Mouse (Mus musculus) neural tube, embryonic 14.5 days (tissue): ENCODE measurements at regions not wholly inside any gene's neighbourhood (a gene's known extent, or its start where the extent isn't known, plus 50 kb on each side); places are given as distances from the start of the nearest gene placed in this dataset.

Experiments
- ATAC-seq: fragments of 200-750 bp; cut with Nextera tagmentation; 2 replicates; pipeline ENCODE4 v1.8.0; 2017; ENCODE audit warnings: low read depth, mild to moderate bottlenecking, moderate TSS enrichment, moderate library complexity
- H3K27ac ChIP-seq: fragments of 300-500 bp; sonication (generic); 2 replicates; pipeline ENCODE4 v1.5.1; 2014; ENCODE audit warnings: low read depth, mild to moderate bottlenecking, control low read depth, low read length, moderate library complexity, mixed read lengths
- H3K27me3 ChIP-seq: fragments of 300-500 bp; sonication (generic); 2 replicates; pipeline ENCODE4 v1.6.1; 2014; ENCODE audit warnings: low read length; ENCODE audit not compliant: control insufficient read depth, insufficient read depth
- H3K36me3 ChIP-seq: fragments of 300-500 bp; sonication (generic); 2 replicates; pipeline ENCODE4 v1.6.1; 2014; ENCODE audit warnings: low read length, mixed read lengths; ENCODE audit not compliant: control insufficient read depth, insufficient read depth
- H3K4me1 ChIP-seq: fragments of 300-500 bp; sonication (generic); 2 replicates; pipeline ENCODE4 v1.6.1; 2014; ENCODE audit warnings: low read length; ENCODE audit not compliant: control insufficient read depth, insufficient read depth
- H3K4me2 ChIP-seq: fragments of 300-500 bp; sonication (generic); 2 replicates; pipeline ENCODE4 v1.6.1; 2014; ENCODE audit warnings: mild to moderate bottlenecking, low read depth, low read length, control low read depth
- H3K4me3 ChIP-seq: fragments of 300-500 bp; sonication (generic); 2 replicates; pipeline ENCODE4 v1.5.1; 2014; ENCODE audit warnings: low read depth, low read length, control low read depth, mixed read lengths
- H3K9ac ChIP-seq: fragments of 300-500 bp; sonication (generic); replicated peaks from 2 replicates; pipeline ENCODE4 v1.6.1; 2014; ENCODE audit warnings: low read depth, mild to moderate bottlenecking, control low read depth, low read length, mixed read lengths
- H3K9me3 ChIP-seq: fragments of 300-500 bp; sonication (generic); 2 replicates; pipeline ENCODE4 v1.6.1; 2016; ENCODE audit warnings: low read length; ENCODE audit not compliant: control insufficient read depth
- WGBS: fragments of 180-500 bp; shearing (Covaris S2); extraction: QIAGEN DNeasy Blood & Tissue Kit; methylation state at CpG from one replicate; pipeline ENCODE4 v1.1.7; 2014; 5-methylcytosine and 5-hydroxymethylcytosine counted together

GRCm38 (mm10) chr11:63671816-63672215 is 250.3 kb downstream of the Hs3st3b1 start:
- ATAC-seq: no peak
- Histone ChIP-seq H3K36me3 (no peaks in the 10 kb centered on the region), H3K9me3 (no peaks in the 10 kb centered on the region), H3K4me3 (no peak overlapping the region), H3K4me2 (no peak overlapping the region), H3K4me1 (no peaks in the 10 kb centered on the region), H3K9ac (no peak overlapping the region), H3K27me3 (no peaks in the 10 kb centered on the region), H3K27ac (no peak overlapping the region)
- WGBS: 76% methylated on average over 2 of the region's 2 CpGs

- no peaks in the 10 kb centered on the region for H3K36me3 ChIP-seq
- no peaks in the 10 kb centered on the region for H3K27me3 ChIP-seq
- no peak for ATAC-seq
- no peaks in the 10 kb centered on the region for H3K4me1 ChIP-seq
- no peak overlapping the region for H3K27ac ChIP-seq
- no peak overlapping the region for H3K9ac ChIP-seq
- 73% methylated on average over 11 of the region's 11 CpGs for WGBS
- no peaks in the 10 kb centered on the region for H3K9me3 ChIP-seq
- no peak overlapping the region for H3K4me2 ChIP-seq
- no peak overlapping the region for H3K4me3 ChIP-seq
These were observed 244.2 kb downstream of the Hs3st3b1 start for GRCm38 (mm10) chr11:63677921-63678320.

- H3K4me2 ChIP-seq: no peak overlapping the region
- 44% methylated on average over 17 of the region's 17 CpGs for WGBS
- no peaks in the 10 kb centered on the region for H3K9me3 ChIP-seq
- H3K4me3 ChIP-seq: no peak overlapping the region
- ATAC-seq: no peak
- no peak overlapping the region for H3K27ac ChIP-seq
- no peak overlapping the region for H3K9ac ChIP-seq
- no peaks in the 10 kb centered on the region for H3K36me3 ChIP-seq
- no peaks in the 10 kb centered on the region for H3K27me3 ChIP-seq
- no peaks in the 10 kb centered on the region for H3K4me1 ChIP-seq
These were observed 243.6 kb downstream of the Hs3st3b1 start for GRCm38 (mm10) chr11:63678382-63678905.

GRCm38 (mm10) chr11:63679491-63679890 is 242.6 kb downstream of the Hs3st3b1 start:
- no peaks in the 10 kb centered on the region for H3K36me3 ChIP-seq
- H3K9ac ChIP-seq: no peak overlapping the region
- 77% methylated on average over 4 of the region's 4 CpGs for WGBS
- no peaks in the 10 kb centered on the region for H3K27me3 ChIP-seq
- no peak for ATAC-seq
- H3K4me1 ChIP-seq: no peaks in the 10 kb centered on the region
- H3K4me3 ChIP-seq: no peak overlapping the region
- no peak overlapping the region for H3K4me2 ChIP-seq
- H3K27ac ChIP-seq: no peak overlapping the region
- H3K9me3 ChIP-seq: no peaks in the 10 kb centered on the region

- Histone ChIP-seq H3K4me3 (no peak overlapping the region), H3K36me3 (no peaks in the 10 kb centered on the region), H3K9me3 (no peaks in the 10 kb centered on the region), H3K27ac (no peak overlapping the region), H3K4me2 (no peak overlapping the region), H3K9ac (no peak overlapping the region), H3K27me3 (no peaks in the 10 kb centered on the region), H3K4me1 (no peaks in the 10 kb centered on the region)
- no peak for ATAC-seq
- 59% methylated on average over 11 of the region's 11 CpGs for WGBS
These were observed 237.7 kb downstream of the Hs3st3b1 start for GRCm38 (mm10) chr11:63684228-63684980.

GRCm38 (mm10) chr11:63691041-63691440 is 231.0 kb downstream of the Hs3st3b1 start:
- H3K4me1 ChIP-seq: no peaks in the 10 kb centered on the region
- no peaks in the 10 kb centered on the region for H3K27me3 ChIP-seq
- H3K9me3 ChIP-seq: no peaks in the 10 kb centered on the region
- H3K4me2 ChIP-seq: no peak overlapping the region
- H3K9ac ChIP-seq: no peak overlapping the region
- no peak for ATAC-seq
- H3K36me3 ChIP-seq: no peaks in the 10 kb centered on the region
- WGBS: 46% methylated on average over 4 of the region's 4 CpGs
- no peak overlapping the region for H3K4me3 ChIP-seq
- H3K27ac ChIP-seq: no peak overlapping the region

- Histone ChIP-seq H3K9me3 (no peaks in the 10 kb centered on the region), H3K9ac (no peak overlapping the region), H3K27ac (no peak overlapping the region), H3K27me3 (no peaks in the 10 kb centered on the region), H3K36me3 (no peaks in the 10 kb centered on the region), H3K4me1 (no peaks in the 10 kb centered on the region; the same call in 1 of the 2 replicates), H3K4me2 (no peak overlapping the region), H3K4me3 (no peak overlapping the region)
- ATAC-seq: no peak
- WGBS: 80% methylated on average over 12 of the region's 12 CpGs
These were observed 217.0 kb downstream of the Hs3st3b1 start for GRCm38 (mm10) chr11:63704995-63705580.

GRCm38 (mm10) chr11:63706057-63706456 is 216.0 kb downstream of the Hs3st3b1 start:
- Histone ChIP-seq H3K27ac (no peak overlapping the region), H3K4me1 (no peaks in the 10 kb centered on the region; the same call in 1 of the 2 replicates), H3K4me3 (no peak overlapping the region), H3K9me3 (no peaks in the 10 kb centered on the region), H3K36me3 (no peaks in the 10 kb centered on the region), H3K4me2 (no peak overlapping the region), H3K9ac (no peak overlapping the region), H3K27me3 (no peaks in the 10 kb centered on the region)
- no peak for ATAC-seq
- 64% methylated on average over 8 of the region's 8 CpGs for WGBS

GRCm38 (mm10) chr11:63707093-63707492 is 215.0 kb downstream of the Hs3st3b1 start:
- ATAC-seq: peak; percentile 46; the same call in 1 of the 2 replicates
- 12% methylated on average over 5 of the region's 5 CpGs for WGBS
- H3K4me3 ChIP-seq: no peak overlapping the region
- no peaks in the 10 kb centered on the region for H3K36me3 ChIP-seq
- H3K27me3 ChIP-seq: no peaks in the 10 kb centered on the region
- H3K9me3 ChIP-seq: no peaks in the 10 kb centered on the region
- H3K9ac ChIP-seq: no peak overlapping the region
- H3K4me2 ChIP-seq: no peak overlapping the region
- H3K27ac ChIP-seq: no peak overlapping the region
- no peaks in the 10 kb centered on the region; the same call in 1 of the 2 replicates for H3K4me1 ChIP-seq
